Mouse (Mus musculus) ES-E14 (cell line): ENCODE results near the gene Nkx6-1.

ENCODE experiments used
- ZC3H11A ChIP-seq: IDR thresholded peaks from 2 replicates; pipeline ENCODE4 v1.6.1; 2012; ENCODE audit warnings: low read depth, mild to moderate bottlenecking, inconsistent platforms, low read length, borderline replicate concordance
- ZNF384 ChIP-seq: IDR thresholded peaks from 2 replicates; pipeline ENCODE4 v1.6.1; 2012; ENCODE audit warnings: low read depth, low read length, inconsistent platforms

GRCm38 (mm10) chr5:101660666-101661065, 4.1 kb downstream of the Nkx6-1 start:
- TF ChIP-seq ZNF384 = no peak
- no peak for TF ChIP-seq ZC3H11A
